8 mouse cellular contexts compared by ENCODE assay signal in genomic region chr17:32965623-32966290, GRCm38 (mm10). TPM values are rescaled to one million over a fixed set of nuclear protein-coding genes. Genes with fewer than 3 reads are reported as not detected.
DNase-seq lines count a peak whose midpoint lies in the region; ATAC-seq lines count a peak whose summit lies in the region.

Gene Zfp472, plus strand, starts transcription at chr17:32965814.

- intact Hi-C loops in left cerebral cortex, postnatal 14 days (cut with DNase I) = no loop called here

- H3K36me3 ChIP-seq in intestine, embryonic 14.5 days (ENCODE audit: control insufficient read depth, insufficient read depth, low read length) = no peaks in the 10 kb centered on the region

- no peaks in the 10 kb centered on the region for H3K9me3 ChIP-seq in intestine, embryonic 14.5 days (ENCODE audit: control insufficient read depth, low read length)

- peak; percentile 98 for ATAC-seq in intestine, embryonic 14.5 days (replicated peaks; ENCODE audit: low FRiP score, low TSS enrichment, low read depth)

- peak within 1 kb of the TSS; percentile 94 for H3K4me2 ChIP-seq in intestine, embryonic 14.5 days (ENCODE audit: low read length)

- H3K27ac ChIP-seq in intestine, embryonic 14.5 days (ENCODE audit: low read depth) = peak within 1 kb of the TSS; percentile 88

- H3K4me3 ChIP-seq in intestine, embryonic 14.5 days (ENCODE audit: low read depth, low read length) = peak within 1 kb of the TSS; percentile 77

- H3K27me3 ChIP-seq in intestine, embryonic 14.5 days (replicated peaks; ENCODE audit: control insufficient read depth, insufficient read depth, low read length) = no peaks in the 10 kb centered on the region

- H3K4me1 ChIP-seq in intestine, embryonic 14.5 days (replicated peaks; ENCODE audit: control insufficient read depth, insufficient read depth, low read length) = peaks cover 10% of the 10 kb centered on the region

- peak within 1 kb of the TSS; percentile 68 for H3K9ac ChIP-seq in intestine, embryonic 14.5 days (ENCODE audit: low read length)

- peak; percentile 80 to 86 for DNase-seq in adrenal gland, adult 18-20 months (ENCODE audit: low spot score in 2 of 2)
- peak; percentile 92 for DNase-seq in embryo, embryonic 11 days
- DNase-seq in gastrocnemius, postnatal 25 days = peak; percentile 88
- DNase-seq in intestine, embryonic 14.5 days (ENCODE audit: low spot score) = peak; percentile 96
- peak; percentile 92 to 95 for DNase-seq in left cerebral cortex, postnatal 14 days (ENCODE audit: low spot score in 2 of 2)
- DNase-seq in mesoderm, embryonic 11.5 days (ENCODE audit: low read depth, low spot score) = peak; percentile 91
- peak; percentile 82 to 90 for DNase-seq in right cerebral cortex, postnatal 36 days (ENCODE audit: low spot score in 2 of 2)
- peak; percentile 92 for DNase-seq in yolk sac, embryonic 10.5 days (ENCODE audit: low spot score)

- under 1% methylated on average over 33 of the region's 33 CpGs for WGBS in intestine, embryonic 14.5 days

RNA-seq across cellular contexts. Expression of gene Zfp472, which starts in this region (rescaled TPM):
- 1 to 10 TPM; 5.6 to 5.7 TPM for total RNA-seq in adrenal gland, adult 18-20 months (2021)
- 1 to 10 TPM in 1 of 2 experiments, under 1 TPM in 1; 0.87 to 1.1 TPM for total RNA-seq in gastrocnemius, postnatal 25 days (2021)
- polyA plus RNA-seq in intestine, embryonic 14.5 days (2014; fragmentation: Nextera tagmentation; extraction: Ambion mirVana) = 13.1 and 14.9 TPM in 2 replicates
- total RNA-seq in left cerebral cortex, postnatal 14 days (2021) = 1 to 10 TPM; 3.1 to 3.4 TPM

Comparison
In these comparisons a context has a peak if more than half of its experiments do, and no peak if none do; other contexts are left out.
1. Peak in every context shown above with its lines: DNase-seq, ATAC-seq, H3K4me3 ChIP-seq and H3K27ac ChIP-seq.